Mouse (Mus musculus): ENCODE measurements around the gene Chek1. TPM values are rescaled to one million over a fixed set of nuclear protein-coding genes. Genes with fewer than 3 reads are reported as not detected.

Chek1 gene
- polyA plus RNA-seq, 1 experiment from 2014 or later = 19.2 TPM

GRCm38 (mm10) chr9:36726131-36727033 lies 483 bp downstream of the Chek1 start:
- peak; percentile 92 for DNase-seq (ENCODE audit: low spot score)
- WGBS = under 1% methylated on average over 52 of the region's 53 CpGs
- TF ChIP-seq CTCF (IDR thresholded peaks at IDR 0.05; ENCODE audit: low read depth) = no peak
- peak overlapping the region; percentile 74 for H3K27ac ChIP-seq
- ATAC-seq (replicated peaks; ENCODE audit: low FRiP score, low read depth) = peak; percentile 96
- no peaks in the 10 kb centered on the region for H3K4me1 ChIP-seq (replicated peaks; ENCODE audit: insufficient read depth, low read length)
- H3K4me2 ChIP-seq (ENCODE audit: low read length) = peak overlapping the region; percentile 93
- peak overlapping the region; percentile 66 for H3K9ac ChIP-seq (ENCODE audit: low read depth, low read length)
- 0 out of 2 replicates have a peak, but pooled peaks cover 8% of the 10 kb centered on the region for H3K36me3 ChIP-seq (ENCODE audit: insufficient read depth, low read length)
- no peaks in the 10 kb centered on the region for H3K9me3 ChIP-seq (replicated peaks; ENCODE audit: low read length)
- peak overlapping the region; percentile 69 for H3K4me3 ChIP-seq (replicated peaks; ENCODE audit: low read depth, low read length)
- no peaks in the 10 kb centered on the region for H3K27me3 ChIP-seq (ENCODE audit: insufficient read depth, low read length)

DNA sequence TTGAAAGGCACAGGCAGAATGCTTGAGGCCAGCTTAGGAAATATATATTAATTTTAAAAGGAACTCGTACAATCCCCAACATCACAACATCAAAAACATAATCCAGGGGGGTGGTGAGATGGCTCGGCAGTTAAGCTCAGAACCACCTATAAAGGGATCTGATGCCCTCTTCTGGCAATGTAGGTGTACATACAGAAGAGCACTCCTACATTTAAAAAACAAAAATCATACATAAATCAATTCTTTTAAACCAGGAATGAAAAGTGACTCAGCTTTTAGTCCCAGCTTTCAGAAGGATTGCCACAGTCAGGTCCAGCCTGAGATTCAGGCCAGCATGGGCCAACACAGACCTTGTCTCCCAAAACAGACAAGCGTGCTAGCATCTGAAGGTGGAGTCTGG lies 10.2 kb downstream of the Chek1 start:
- Histone ChIP-seq H3K36me3 (ENCODE audit: insufficient read depth, low read length) (0 out of 2 replicates have a peak, but pooled peaks cover 2% of the 10 kb centered on the region), H3K27me3 (ENCODE audit: insufficient read depth, low read length) (no peaks in the 10 kb centered on the region), H3K4me3 (replicated peaks; ENCODE audit: low read depth, low read length) (no peak overlapping the region), H3K9ac (ENCODE audit: low read depth, low read length) (no peak overlapping the region), H3K4me1 (replicated peaks; ENCODE audit: insufficient read depth, low read length) (no peaks in the 10 kb centered on the region), H3K27ac (no peak overlapping the region), H3K4me2 (ENCODE audit: low read length) (no peak overlapping the region), H3K9me3 (replicated peaks; ENCODE audit: low read length) (no peaks in the 10 kb centered on the region)
- ATAC-seq (replicated peaks; ENCODE audit: low FRiP score, low read depth) (no peak), DNase-seq (ENCODE audit: low spot score) (no peak)
- peak; percentile 35; the same call in 1 of the 2 replicates for TF ChIP-seq CTCF (IDR thresholded peaks at IDR 0.05; ENCODE audit: low read depth)
- 74% methylated on average over 3 of the region's 3 CpGs for WGBS

DNA sequence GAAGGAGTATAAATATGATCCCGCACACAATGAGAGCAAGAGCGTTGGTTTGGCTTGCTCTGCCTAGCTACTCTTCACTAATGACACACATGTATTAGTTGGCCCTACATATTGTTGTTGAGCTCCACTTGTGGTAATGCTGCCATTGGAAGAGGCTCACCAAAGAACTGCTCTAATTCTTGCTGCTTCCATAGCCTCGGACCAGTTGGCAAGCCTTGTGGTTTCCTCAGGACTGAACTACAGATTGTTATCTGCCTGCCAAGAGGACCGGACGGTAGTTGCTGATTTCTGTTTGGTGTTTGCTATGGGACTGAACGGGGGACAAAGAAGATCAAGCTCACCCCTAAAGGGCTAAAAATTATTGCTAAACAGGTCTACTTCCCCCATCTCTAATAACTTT lies 19.6 kb downstream of the Chek1 start:
- Histone ChIP-seq H3K9ac (ENCODE audit: low read depth, low read length) (no peak overlapping the region), H3K4me1 (replicated peaks; ENCODE audit: insufficient read depth, low read length) (no peaks in the 10 kb centered on the region), H3K4me2 (ENCODE audit: low read length) (no peak overlapping the region), H3K27ac (no peak overlapping the region), H3K9me3 (replicated peaks; ENCODE audit: low read length) (no peaks in the 10 kb centered on the region), H3K4me3 (replicated peaks; ENCODE audit: low read depth, low read length) (no peak overlapping the region), H3K36me3 (ENCODE audit: insufficient read depth, low read length) (no peaks in the 10 kb centered on the region), H3K27me3 (ENCODE audit: insufficient read depth, low read length) (no peaks in the 10 kb centered on the region)
- DNase-seq (ENCODE audit: low spot score) = no peak
- no peak for ATAC-seq (replicated peaks; ENCODE audit: low FRiP score, low read depth)
- 92% methylated on average over 6 of the region's 6 CpGs for WGBS
- TF ChIP-seq CTCF (IDR thresholded peaks at IDR 0.05; ENCODE audit: low read depth) = no peak

GRCm38 (mm10) chr9:36705923-36706322 lies 20.9 kb downstream of the Chek1 start:
- 90% methylated on average over 3 of the region's 3 CpGs for WGBS
- no peaks in the 10 kb centered on the region for H3K36me3 ChIP-seq (ENCODE audit: insufficient read depth, low read length)
- no peak for DNase-seq (ENCODE audit: low spot score)
- H3K4me2 ChIP-seq (ENCODE audit: low read length) = no peak overlapping the region
- ATAC-seq (replicated peaks; ENCODE audit: low FRiP score, low read depth) = no peak
- no peaks in the 10 kb centered on the region for H3K9me3 ChIP-seq (replicated peaks; ENCODE audit: low read length)
- H3K27ac ChIP-seq = no peak overlapping the region
- TF ChIP-seq CTCF (IDR thresholded peaks at IDR 0.05; ENCODE audit: low read depth) = no peak
- no peak overlapping the region for H3K4me3 ChIP-seq (replicated peaks; ENCODE audit: low read depth, low read length)
- H3K9ac ChIP-seq (ENCODE audit: low read depth, low read length) = no peak overlapping the region
- no peaks in the 10 kb centered on the region for H3K27me3 ChIP-seq (ENCODE audit: insufficient read depth, low read length)
- H3K4me1 ChIP-seq (replicated peaks; ENCODE audit: insufficient read depth, low read length) = no peaks in the 10 kb centered on the region

DNA sequence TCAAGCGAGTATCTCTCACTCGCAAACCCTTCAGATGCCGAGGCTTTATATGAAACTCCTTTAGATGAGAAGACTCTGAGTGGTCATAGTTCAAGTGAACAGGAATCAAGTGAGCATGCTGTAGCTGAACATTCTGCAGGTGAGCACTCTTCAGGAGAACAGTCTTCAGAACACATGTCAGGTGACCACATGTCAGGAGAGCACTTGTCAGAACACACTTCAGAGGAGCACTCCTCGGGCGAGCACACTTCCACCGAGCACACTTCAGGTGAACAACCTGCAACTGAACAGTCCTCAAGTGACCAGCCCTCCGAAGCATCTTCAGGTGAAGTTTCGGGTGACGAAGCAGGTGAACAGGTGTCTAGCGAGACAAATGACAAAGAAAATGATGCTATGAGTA lies 32.6 kb downstream of the Chek1 start:
- H3K27me3 ChIP-seq (ENCODE audit: insufficient read depth, low read length) = no peaks in the 10 kb centered on the region
- H3K9me3 ChIP-seq (replicated peaks; ENCODE audit: low read length) = no peaks in the 10 kb centered on the region
- H3K4me3 ChIP-seq (replicated peaks; ENCODE audit: low read depth, low read length) = no peak overlapping the region
- no peak overlapping the region for H3K9ac ChIP-seq (ENCODE audit: low read depth, low read length)
- ATAC-seq (replicated peaks; ENCODE audit: low FRiP score, low read depth) = no peak
- TF ChIP-seq CTCF (IDR thresholded peaks at IDR 0.05; ENCODE audit: low read depth) = no peak
- no peak overlapping the region for H3K27ac ChIP-seq
- no peak overlapping the region for H3K4me2 ChIP-seq (ENCODE audit: low read length)
- DNase-seq (ENCODE audit: low spot score) = no peak
- WGBS = 93% methylated on average over 10 of the region's 10 CpGs
- no peaks in the 10 kb centered on the region for H3K36me3 ChIP-seq (ENCODE audit: insufficient read depth, low read length)
- no peaks in the 10 kb centered on the region for H3K4me1 ChIP-seq (replicated peaks; ENCODE audit: insufficient read depth, low read length)

DNA sequence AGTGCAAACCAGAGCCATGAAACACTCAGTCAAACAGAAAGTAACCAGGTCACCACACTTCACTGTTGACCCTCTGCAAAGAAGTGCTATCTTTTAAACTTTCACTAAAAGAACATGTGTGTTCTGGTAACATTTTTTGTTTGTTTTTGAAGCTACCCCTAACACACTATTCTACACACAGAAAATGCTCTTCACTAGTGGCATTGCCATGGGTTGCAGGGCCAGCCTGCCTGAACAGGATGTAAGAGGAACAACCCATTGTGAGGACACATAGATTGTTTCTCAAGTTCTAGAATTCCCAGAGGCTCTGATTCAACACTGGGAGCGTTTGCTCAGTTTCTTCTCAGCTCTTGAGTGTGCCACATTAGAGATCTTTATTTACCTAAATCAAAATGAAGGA lies 33.9 kb downstream of the Chek1 start, which contains the start of gene Acrv1:
Gene Acrv1 (plus strand): TSS at position 301 of the 400 bp plus-strand sequence.
- Histone ChIP-seq H3K9me3 (replicated peaks; ENCODE audit: low read length) (no peaks in the 10 kb centered on the region), H3K4me2 (ENCODE audit: low read length) (no peak within 1 kb of the TSS), H3K4me3 (replicated peaks; ENCODE audit: low read depth, low read length) (no peak within 1 kb of the TSS), H3K36me3 (ENCODE audit: insufficient read depth, low read length) (no peaks in the 10 kb centered on the region), H3K4me1 (replicated peaks; ENCODE audit: insufficient read depth, low read length) (no peaks in the 10 kb centered on the region), H3K27me3 (ENCODE audit: insufficient read depth, low read length) (no peaks in the 10 kb centered on the region), H3K27ac (no peak within 1 kb of the TSS), H3K9ac (ENCODE audit: low read depth, low read length) (no peak within 1 kb of the TSS)
- WGBS = 60% methylated on average over 1 of the region's 1 CpGs
- no peak for TF ChIP-seq CTCF (IDR thresholded peaks at IDR 0.05; ENCODE audit: low read depth)
- no peak for ATAC-seq (replicated peaks; ENCODE audit: low FRiP score, low read depth)
- no peak for DNase-seq (ENCODE audit: low spot score)

Data from kidney, postnatal 0 days (tissue).